Mouse (Mus musculus) testis, adult 2 months (tissue): ENCODE measurements around the gene Cd4.

Experiments
- CTCF ChIP-seq: fragments of 200-500 bp; IDR thresholded peaks from 2 replicates; pipeline ENCODE4 v1.5.1; 2012; ENCODE audit warnings: low read depth, mild to moderate bottlenecking, inconsistent platforms, low read length, moderate library complexity; ENCODE audit not compliant: control insufficient read depth, insufficient read depth, insufficient replicate concordance
- POLR2A ChIP-seq: fragments of 200-500 bp; IDR thresholded peaks from 2 replicates; pipeline ENCODE4 v1.6.1; 2012; ENCODE audit warnings: low read depth, mild to moderate bottlenecking, inconsistent platforms, low read length, moderate library complexity; ENCODE audit not compliant: control insufficient read depth

- TF ChIP-seq CTCF (no peak), POLR2A (no peak)
Measured at GRCm38 (mm10) chr6:124888555-124889125, 619 bp upstream of the Cd4 start.
